Mouse (Mus musculus) testis, adult 2 months (tissue): ENCODE data around the gene Cfap54.

Source experiments
- CTCF ChIP-seq: fragments of 200-500 bp; IDR thresholded peaks from 2 replicates; pipeline ENCODE4 v1.5.1; 2012; ENCODE audit warnings: low read depth, mild to moderate bottlenecking, inconsistent platforms, low read length, moderate library complexity; ENCODE audit not compliant: control insufficient read depth, insufficient read depth, insufficient replicate concordance
- POLR2A ChIP-seq: fragments of 200-500 bp; IDR thresholded peaks from 2 replicates; pipeline ENCODE4 v1.6.1; 2012; ENCODE audit warnings: low read depth, mild to moderate bottlenecking, inconsistent platforms, low read length, moderate library complexity; ENCODE audit not compliant: control insufficient read depth

GRCm38 (mm10) chr10:93104357-93104756 is 22.9 kb upstream of the Cfap54 start:
- TF ChIP-seq CTCF, result no peak
- TF ChIP-seq POLR2A, result no peak
